Mouse (Mus musculus) layer of hippocampus, postnatal 10 days (tissue): ENCODE results near the gene Fbxo21. TPM values are rescaled to one million over a fixed set of nuclear protein-coding genes. Genes with fewer than 3 reads are reported as not detected.
A peak's percentile ranks its signal among the peaks of the same experiment; 100 is the strongest.

Experiments used
- DNase-seq, 2 experiments: peaks; one replicate each; pipeline ENCODE4 v3.0.0; 2021; ENCODE audit warnings: low spot score in 2 of 2
- total RNA-seq, 2 experiments: library from RNA; stranded (reverse); gene quantifications; 2 replicates each; pipeline ENCODE4 v1.2.3; 2021

The Fbxo21 gene
- total RNA-seq, 2 experiments from 2014 or later: 125 to 134 TPM

DNA sequence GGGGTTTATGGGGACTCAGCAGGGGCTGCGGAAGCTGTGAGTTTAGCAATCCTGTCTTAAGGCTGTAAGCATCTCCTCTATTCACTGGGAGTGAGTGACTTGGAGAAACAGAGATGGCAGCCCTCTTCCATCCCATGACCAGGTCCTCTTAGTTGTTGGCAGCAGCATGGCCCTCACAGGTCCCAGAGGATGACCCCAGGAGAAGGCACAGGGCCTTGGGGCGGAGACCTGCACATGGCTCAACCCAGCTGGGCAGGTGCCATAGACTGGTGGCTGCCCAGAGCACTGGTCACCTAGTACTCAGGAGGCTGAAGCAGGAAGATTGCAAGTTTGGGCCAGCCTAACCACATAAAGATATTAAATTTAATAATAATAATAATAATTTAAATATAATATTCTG is 39.1 kb downstream of the Fbxo21 start:
- DNase-seq: no peak

DNA sequence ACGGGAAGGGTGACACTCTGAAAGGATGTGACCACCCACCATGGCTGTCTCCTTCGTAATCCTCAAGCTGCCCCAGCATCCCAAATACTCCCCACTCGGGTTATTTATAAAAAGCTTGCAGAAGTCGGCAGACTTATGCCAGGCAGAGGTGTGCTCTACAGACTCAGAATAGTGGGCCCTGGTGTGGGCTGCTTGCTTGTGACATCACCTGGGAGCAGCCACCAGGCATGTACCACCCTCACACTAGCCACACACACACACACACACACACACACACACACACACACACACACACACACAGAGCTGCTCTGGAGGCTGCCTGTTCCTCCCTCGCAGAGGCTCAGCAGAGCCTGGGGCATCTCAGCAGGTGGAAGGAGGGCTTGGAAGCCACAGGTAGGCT is 41.0 kb downstream of the Fbxo21 start:
- DNase-seq: no peak

DNA sequence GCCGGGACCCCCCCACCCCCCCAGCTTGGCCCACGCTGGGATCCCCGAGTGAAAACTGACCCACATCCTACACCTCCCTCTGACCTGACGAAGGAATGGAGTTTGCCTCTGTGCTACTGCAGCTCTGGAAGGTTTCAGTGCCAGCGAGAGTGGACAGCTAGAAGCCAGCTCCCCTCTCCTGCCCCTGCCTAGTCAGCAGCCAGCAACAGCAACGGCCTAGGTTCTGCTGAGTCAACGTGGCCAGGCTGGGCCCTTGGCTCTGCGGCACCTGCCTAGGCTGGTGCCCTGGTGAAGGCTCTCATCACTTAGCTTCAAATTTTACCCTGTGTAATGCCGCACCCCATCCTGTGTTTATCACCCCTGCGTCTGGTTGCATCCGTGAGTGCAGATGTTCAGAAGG is 43.4 kb downstream of the Fbxo21 start:
- DNase-seq: no peak

- DNase-seq: no peak
Observed at GRCm38 (mm10) chr5:118023053-118023452, 46.5 kb downstream of the Fbxo21 start.

DNA sequence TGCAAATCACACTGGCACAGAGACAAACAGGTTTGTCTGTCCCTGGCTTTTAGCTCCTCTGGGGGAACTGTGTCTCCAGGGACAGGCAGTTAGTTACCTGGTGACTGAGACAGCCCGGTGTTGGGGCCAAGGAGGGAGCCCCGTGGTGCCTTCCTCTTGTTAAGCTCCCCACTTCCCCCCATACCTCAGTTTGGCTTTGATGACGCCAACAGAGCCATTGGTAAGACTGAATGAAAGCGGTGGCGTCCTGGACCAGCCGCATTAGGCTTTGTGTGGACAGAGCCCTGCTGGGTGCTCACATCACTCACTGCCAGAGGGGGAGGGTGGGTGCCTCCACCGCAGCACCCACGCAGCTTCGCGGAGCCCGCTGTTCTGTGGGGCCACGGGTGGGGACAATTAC is 49.4 kb downstream of the Fbxo21 start:
- no peak for DNase-seq

DNA sequence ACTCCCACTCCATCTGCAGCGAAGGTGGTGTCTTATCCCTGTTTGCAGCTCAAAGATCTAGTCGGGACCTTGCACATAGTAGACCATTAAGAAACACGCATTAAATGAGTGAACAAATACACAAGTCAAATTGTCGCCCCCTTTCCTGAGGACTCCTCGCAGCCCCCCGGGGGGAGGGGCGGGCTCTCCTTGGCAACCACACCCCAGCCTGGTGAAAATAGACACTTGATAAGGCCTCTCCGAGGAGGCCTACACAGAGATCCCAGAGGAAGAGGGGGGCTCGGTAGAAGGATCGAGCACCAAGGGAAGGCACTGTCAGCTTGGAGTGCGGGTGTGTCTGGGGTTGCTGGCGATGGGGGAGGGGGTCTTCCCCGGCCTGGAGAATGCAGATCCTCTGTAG is 49.8 kb downstream of the Fbxo21 start:
- DNase-seq: no peak

- no peak for DNase-seq
Observed at GRCm38 (mm10) chr5:118027101-118027697, 50.7 kb downstream of the Fbxo21 start.

GRCm38 (mm10) chr5:118027698-118028190 is 51.2 kb downstream of the Fbxo21 start, which contains the start of gene Tesc:
Gene Tesc (plus strand): TSS chr5:118027743.
- DNase-seq: peak in 1 of 2 experiments; percentile 46

GRCm38 (mm10) chr5:118028191-118029034 is 51.9 kb downstream of the Fbxo21 start:
- no peak for DNase-seq

DNA sequence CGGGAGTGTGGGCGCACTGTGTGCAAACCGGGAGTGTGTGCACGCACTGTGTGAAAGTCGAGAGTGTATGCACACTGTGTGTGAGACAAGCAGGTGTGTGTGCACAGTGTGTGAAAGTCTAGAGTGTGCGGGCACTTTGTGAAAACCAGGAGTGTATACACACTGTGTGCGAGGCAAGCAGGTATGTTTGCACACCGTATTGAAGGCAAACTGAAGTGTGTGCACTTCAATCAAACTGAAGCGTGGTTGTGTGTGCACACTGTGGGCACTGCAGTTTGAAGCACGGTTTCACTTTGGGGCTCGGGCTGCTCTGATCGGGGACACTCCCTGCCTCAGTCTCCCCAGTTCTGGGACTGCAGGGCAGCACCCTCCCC is 52.5 kb downstream of the Fbxo21 start:
- DNase-seq: no peak

DNA sequence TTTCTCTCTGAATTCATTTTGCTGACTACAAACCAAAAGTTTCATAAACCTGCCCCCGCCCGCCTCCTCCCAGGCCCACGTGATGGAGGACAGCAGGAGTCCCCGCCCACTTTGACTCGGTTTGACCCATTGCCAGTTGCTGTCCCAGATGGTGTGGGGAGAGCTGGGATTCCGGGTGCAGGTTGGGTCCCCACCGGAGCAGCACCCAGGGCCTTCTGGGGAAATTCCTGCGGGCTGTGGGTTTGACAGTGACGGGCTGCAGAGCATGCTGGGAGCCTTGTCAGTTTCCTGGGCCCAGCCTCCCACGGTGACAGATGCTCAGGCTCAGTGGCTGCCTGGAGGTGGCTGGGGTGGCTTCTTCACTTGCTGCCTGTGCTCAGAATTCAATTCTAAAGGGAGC is 52.9 kb downstream of the Fbxo21 start:
- DNase-seq: peak; percentile 69 to 76

GRCm38 (mm10) chr5:118030022-118030675 is 53.6 kb downstream of the Fbxo21 start:
- DNase-seq: no peak

DNA sequence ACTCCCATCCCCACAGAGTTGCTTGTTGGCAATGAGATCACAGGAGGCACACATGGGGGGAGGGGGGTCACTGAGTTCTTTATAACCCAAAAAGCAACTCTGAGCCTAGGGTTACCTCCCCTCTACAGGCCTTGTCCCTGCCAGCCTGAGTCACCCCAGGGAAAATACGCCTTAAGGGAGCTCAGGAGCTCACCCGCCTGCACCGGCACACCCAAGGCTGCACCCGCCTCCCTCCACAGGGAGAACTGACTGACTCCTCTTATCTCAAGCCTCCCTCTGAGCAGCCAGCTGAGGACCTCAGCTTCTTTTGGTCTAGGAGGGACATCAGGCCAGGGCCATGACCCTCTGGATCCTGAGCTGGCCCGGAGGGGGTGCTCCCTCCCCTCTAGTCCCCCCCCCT is 54.5 kb downstream of the Fbxo21 start:
- no peak for DNase-seq

DNA sequence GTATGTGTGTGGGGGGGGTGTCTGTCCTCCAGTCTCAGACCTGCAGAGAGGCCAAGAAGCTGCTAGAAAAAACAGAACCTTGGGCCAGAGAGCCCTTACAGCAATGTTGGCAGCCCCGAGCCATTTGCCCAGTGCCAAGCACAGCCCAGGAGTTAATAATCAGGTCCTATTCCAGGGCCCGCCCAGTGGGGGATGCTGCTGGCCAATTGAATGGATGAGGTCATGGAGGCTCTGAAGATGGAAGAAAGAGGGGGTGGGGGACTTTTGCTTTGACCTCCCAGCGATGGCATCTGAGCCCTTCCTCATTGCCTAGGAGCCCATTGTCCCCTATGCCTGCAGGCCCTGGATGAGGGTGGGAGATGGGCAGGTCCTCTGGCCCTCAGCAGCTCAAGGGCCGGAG is 55.0 kb downstream of the Fbxo21 start:
- DNase-seq: no peak

DNA sequence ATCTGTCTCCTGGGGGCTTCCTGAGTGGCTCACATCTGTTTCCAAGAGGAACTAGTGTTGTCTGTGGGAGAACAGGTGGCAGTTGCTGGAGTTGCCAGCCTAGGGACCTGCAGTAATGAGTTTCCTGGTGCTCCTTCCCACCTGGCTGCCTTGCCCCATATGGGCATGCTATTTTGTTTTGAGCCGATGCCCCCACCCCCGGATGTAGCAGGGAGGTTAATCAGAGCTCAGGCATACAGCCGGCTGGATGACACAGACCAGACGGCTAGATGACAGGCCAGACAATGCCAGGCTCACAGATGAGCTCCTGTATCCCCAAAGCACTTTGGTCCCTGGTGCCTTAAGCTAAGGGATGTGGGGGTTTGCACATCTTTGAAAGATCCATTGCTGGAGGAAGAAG is 56.8 kb downstream of the Fbxo21 start:
- DNase-seq: no peak

GRCm38 (mm10) chr5:118033740-118034139 is 57.2 kb downstream of the Fbxo21 start:
- DNase-seq: no peak

- no peak for DNase-seq
Observed at GRCm38 (mm10) chr5:118034632-118035031, 58.1 kb downstream of the Fbxo21 start.

DNA sequence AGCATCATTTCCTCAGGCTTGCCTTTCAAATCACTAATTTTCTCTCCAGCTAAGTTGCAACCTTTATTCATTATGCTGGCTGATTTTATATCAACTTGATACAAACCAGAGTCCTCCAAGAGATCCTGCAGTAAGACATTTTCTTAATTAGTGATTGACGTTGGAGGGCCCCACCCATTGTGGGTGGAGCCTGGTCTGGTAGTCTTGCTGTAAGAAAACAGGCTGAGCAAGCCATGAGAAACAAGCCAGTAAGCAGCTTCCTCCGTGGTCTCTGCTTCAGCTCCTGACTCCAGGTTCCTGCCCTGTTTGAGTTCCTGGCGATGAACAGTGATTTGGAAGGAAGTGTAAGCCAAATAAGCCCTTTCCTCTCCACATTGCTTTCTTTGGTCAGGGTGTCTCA is 59.3 kb downstream of the Fbxo21 start:
- no peak for DNase-seq

GRCm38 (mm10) chr5:118036888-118037797 is 60.6 kb downstream of the Fbxo21 start:
- no peak for DNase-seq

DNA sequence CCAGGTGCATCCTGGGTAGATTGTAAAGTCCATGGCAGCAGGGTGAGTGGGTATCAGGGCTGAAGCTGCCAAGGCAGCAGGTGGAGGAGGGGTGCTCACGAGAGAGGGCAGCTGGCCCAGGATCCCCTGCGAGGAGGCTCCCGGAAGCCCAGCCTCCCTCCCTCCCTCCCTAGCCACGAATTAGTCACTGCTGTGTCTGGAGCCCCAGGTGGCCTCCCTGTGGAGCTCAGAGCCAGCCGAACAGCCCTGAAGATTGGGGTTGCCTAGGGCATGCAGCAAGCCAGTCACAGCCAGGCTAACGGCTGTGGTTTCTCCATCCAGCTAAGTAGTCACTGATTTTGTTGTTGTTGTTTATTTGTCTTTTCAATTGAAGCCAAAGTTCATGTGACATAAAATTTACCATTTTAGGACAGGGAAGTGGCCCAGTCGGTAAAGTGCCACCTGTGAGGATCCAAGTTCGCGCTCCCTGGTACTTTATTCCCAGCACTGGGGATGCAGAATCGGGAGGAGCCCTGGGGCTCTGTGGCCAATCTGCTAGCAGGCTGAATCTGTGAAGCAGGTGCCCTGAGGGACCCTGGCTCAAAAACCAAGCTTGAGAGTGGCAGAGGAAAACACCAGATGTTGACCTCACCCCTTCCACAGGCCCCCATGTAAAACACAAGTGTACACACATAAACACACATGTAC is 61.4 kb downstream of the Fbxo21 start:
- DNase-seq: peak in 1 of 2 experiments; percentile 49
